Mouse (Mus musculus) MEL (cell line): ENCODE measurements around the gene Gm17606. TPM values are rescaled to one million over a fixed set of nuclear protein-coding genes. Genes with fewer than 3 reads are reported as not detected.

Source experiments
- DNase-seq: peaks from one replicate; pipeline ENCODE4 v3.0.0; 2011; ENCODE audit warnings: low read depth, low spot score
- H3K27ac ChIP-seq: 2 replicates; pipeline ENCODE4 v1.5.1; 2012; ENCODE audit warnings: low read depth, mild to moderate bottlenecking, control low read depth, low read length, moderate library complexity; ENCODE audit not compliant: control insufficient read depth
- H3K27me3 ChIP-seq, 2 experiments: fragments of 150-350 bp in 1 of 2; sonication (generic) in 1 of 2; 2 replicates each; pipeline ENCODE4 v1.6.1; 2012; ENCODE audit warnings: low read length in 2 of 2, mild to moderate bottlenecking in 2 of 2, improper control_type of control experiment in 1 of 2, moderate library complexity in 1 of 2; ENCODE audit not compliant: insufficient read depth in 2 of 2, control insufficient read depth in 1 of 2
- H3K36me3 ChIP-seq, 2 experiments: 2 replicates each; pipeline ENCODE4 v1.6.1; 2012 to 2014; ENCODE audit warnings: low read length in 2 of 2, improper control_type of control experiment in 1 of 2, inconsistent platforms in 1 of 2, mild to moderate bottlenecking in 1 of 2; ENCODE audit not compliant: insufficient read depth in 2 of 2, control insufficient read depth in 1 of 2
- H3K4me1 ChIP-seq, 2 experiments: fragments of 150-350 bp in 1 of 2; sonication (generic) in 1 of 2; 2 replicates each; pipeline ENCODE4 v1.6.1; 2012; ENCODE audit warnings: low read length in 2 of 2, improper control_type of control experiment in 1 of 2, mild to moderate bottlenecking in 1 of 2; ENCODE audit not compliant: insufficient read depth in 2 of 2, control insufficient read depth in 1 of 2
- H3K4me3 ChIP-seq, 2 experiments: fragments of 150-350 bp in 1 of 2; sonication (generic) in 1 of 2; 2 replicates each; pipeline ENCODE4 v1.5.1; 2012; ENCODE audit warnings: low read depth in 2 of 2, low read length in 2 of 2, mild to moderate bottlenecking in 2 of 2, moderate library complexity in 2 of 2, control low read depth in 1 of 2, improper control_type of control experiment in 1 of 2; ENCODE audit not compliant: control insufficient read depth in 1 of 2, insufficient read depth in 1 of 2
- H3K79me2 ChIP-seq: 2 replicates; pipeline ENCODE4 v1.6.1; 2012; ENCODE audit warnings: mild to moderate bottlenecking, low read length, moderate library complexity; ENCODE audit not compliant: control insufficient read depth, poor library complexity, insufficient read depth
- H3K9ac ChIP-seq: 2 replicates; pipeline ENCODE4 v1.6.1; 2012; ENCODE audit warnings: low read depth, mild to moderate bottlenecking, control low read depth, low read length, moderate library complexity; ENCODE audit not compliant: control insufficient read depth, poor library complexity, severe bottlenecking
- H3K9me3 ChIP-seq: fragments of 150-350 bp; sonication (generic); replicated peaks from 2 replicates; pipeline ENCODE4 v1.6.1; 2012; ENCODE audit warnings: mild to moderate bottlenecking, low read length, improper control_type of control experiment, moderate library complexity; ENCODE audit not compliant: insufficient read depth
- CHD2 ChIP-seq: IDR thresholded peaks from 2 replicates; pipeline ENCODE4 v1.6.1; 2011; ENCODE audit warnings: low read length, improper control_type of control experiment
- CTCF ChIP-seq, 3 experiments: IDR thresholded peaks in 2 of 3; conservative IDR thresholded peaks in 1 of 3; 2 replicates each; pipeline ENCODE4 v1.5.1; 2011 to 2012; ENCODE audit warnings: low read length in 3 of 3, low read depth in 2 of 3, mild to moderate bottlenecking in 2 of 3, improper control_type of control experiment in 1 of 3, inconsistent platforms in 1 of 3, mixed read lengths in 1 of 3, moderate library complexity in 1 of 3; ENCODE audit not compliant: control insufficient read depth in 1 of 3, insufficient read depth in 1 of 3, poor library complexity in 1 of 3, severe bottlenecking in 1 of 3
- ETS1 ChIP-seq: IDR thresholded peaks from 2 replicates; pipeline ENCODE4 v1.6.1; 2012; ENCODE audit warnings: low read depth, mild to moderate bottlenecking, inconsistent platforms, low read length, improper control_type of control experiment, moderate library complexity
- GATA1 ChIP-seq: IDR thresholded peaks from 2 replicates; pipeline ENCODE4 v1.6.1; 2011; ENCODE audit warnings: low read depth, low read length, improper control_type of control experiment
- KAT2A ChIP-seq: conservative IDR thresholded peaks from 2 replicates; pipeline ENCODE4 v1.6.1; 2012; ENCODE audit warnings: low read depth, low read length, improper control_type of control experiment, inconsistent platforms
- MEF2A ChIP-seq: IDR thresholded peaks from 2 replicates; pipeline ENCODE4 v1.6.1; 2014; ENCODE audit warnings: low read depth, mild to moderate bottlenecking, inconsistent platforms, low read length, improper control_type of control experiment; ENCODE audit not compliant: poor library complexity, insufficient replicate concordance, severe bottlenecking; ENCODE audit errors: extremely low read depth
- MXI1 ChIP-seq: IDR thresholded peaks from 2 replicates; pipeline ENCODE4 v1.6.1; 2011; ENCODE audit warnings: mild to moderate bottlenecking, low read depth, low read length, improper control_type of control experiment
- NELFE ChIP-seq: IDR thresholded peaks from 2 replicates; pipeline ENCODE4 v1.6.1; 2011; ENCODE audit warnings: low read depth, low read length, improper control_type of control experiment
- POLR2A ChIP-seq, 2 experiments: IDR thresholded peaks; 2 replicates each; pipeline ENCODE4 v1.6.1; 2011 to 2012; ENCODE audit warnings: low read length in 2 of 2, mild to moderate bottlenecking in 2 of 2, control low read depth in 1 of 2, improper control_type of control experiment in 1 of 2, low read depth in 1 of 2, moderate library complexity in 1 of 2; ENCODE audit not compliant: control insufficient read depth in 1 of 2, insufficient read depth in 1 of 2, poor library complexity in 1 of 2
- RCOR1 ChIP-seq: IDR thresholded peaks from 2 replicates; pipeline ENCODE4 v1.6.1; 2012; ENCODE audit warnings: low read depth, mild to moderate bottlenecking, inconsistent platforms, low read length, improper control_type of control experiment
- SMC3 ChIP-seq: IDR thresholded peaks from 2 replicates; pipeline ENCODE4 v1.6.1; 2011; ENCODE audit warnings: low read depth, low read length, improper control_type of control experiment
- TAL1 ChIP-seq: IDR thresholded peaks from 2 replicates; pipeline ENCODE4 v1.6.1; 2012; ENCODE audit warnings: mild to moderate bottlenecking, inconsistent platforms, low read length, moderate library complexity, mixed read lengths
- USF1 ChIP-seq: IDR thresholded peaks from 2 replicates; pipeline ENCODE4 v1.6.1; 2014; ENCODE audit warnings: low read depth, mild to moderate bottlenecking, inconsistent platforms, low read length, improper control_type of control experiment, moderate library complexity
- USF2 ChIP-seq, 2 experiments: IDR thresholded peaks; 2 replicates each; pipeline ENCODE4 v1.6.1; 2011 to 2012; ENCODE audit warnings: improper control_type of control experiment in 2 of 2, low read length in 2 of 2, borderline replicate concordance in 1 of 2, inconsistent platforms in 1 of 2, low read depth in 1 of 2, mild to moderate bottlenecking in 1 of 2; ENCODE audit not compliant: insufficient read depth in 1 of 2
- polyA plus RNA-seq, 2 experiments: library from polyadenylated mRNA; stranded (reverse) in 1 of 2; unstranded in 1 of 2; fragments of >175 nt in 1 of 2; fragments of >200 nt in 1 of 2; gene quantifications; 2 replicates each; pipeline versions ENCODE4 v1.2.1 to v1.2.4; 2012; ENCODE audit warnings: low replicate concordance in 2 of 2, low read depth in 1 of 2; ENCODE audit not compliant: insufficient read length in 2 of 2, insufficient read depth in 1 of 2, missing spikeins in 1 of 2
- total RNA-seq: library from RNA; depleted of rRNA; stranded (reverse); fragments of 300-350 nt; gene quantifications from 2 replicates; pipeline ENCODE4 v1.2.3, GENCODE M21; 2012

Gm17606 gene
- total and polyA plus RNA-seq, 3 experiments, result 0.99 TPM; not detected in 2

DNA sequence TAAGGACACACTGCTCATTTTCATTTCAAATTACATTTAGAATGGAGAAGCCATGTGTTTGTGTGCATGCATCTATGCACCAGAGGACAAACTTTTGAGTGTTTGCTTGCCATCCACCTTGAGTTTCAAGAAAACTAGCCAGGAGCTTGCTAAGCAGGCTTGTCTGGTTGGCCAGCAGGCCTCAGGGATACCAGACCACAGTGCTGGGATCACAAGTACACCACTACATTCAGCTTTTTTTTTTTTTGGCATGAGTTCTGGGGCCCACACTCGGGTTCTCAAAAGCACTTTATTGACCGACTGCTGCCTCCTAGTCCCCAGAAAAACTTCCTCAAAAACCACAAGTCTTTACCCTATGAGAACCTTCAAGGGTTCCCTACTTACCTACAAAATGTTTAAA lies 33.6 kb downstream of the Gm17606 start:
- Histone ChIP-seq H3K27ac (no peak overlapping the region), H3K79me2 (no peaks in the 10 kb centered on the region), H3K9me3 (no peaks in the 10 kb centered on the region), H3K36me3 (peaks cover 0 to 21% of the 10 kb centered on the region in 2 experiments; a peak in 2 of 4 replicates), H3K4me3 (no peak overlapping the region), H3K4me1 (no peaks in the 10 kb centered on the region), H3K9ac (no peak overlapping the region), H3K27me3 (no peaks in the 10 kb centered on the region)
- no peak for TF ChIP-seq TAL1
- no peak for TF ChIP-seq MEF2A
- no peak for TF ChIP-seq CTCF (IDR thresholded peaks at IDR 0.05 in 2 of 3, conservative IDR thresholded peaks at IDR 0.05 in 1 of 3; ENCODE audit: control insufficient read depth in 1 of 3, insufficient read depth in 1 of 3, low read depth in 2 of 3, low read length in 3 of 3, poor library complexity in 1 of 3, severe bottlenecking in 1 of 3)
- no peak for TF ChIP-seq ETS1
- TF ChIP-seq POLR2A (IDR thresholded peaks at IDR 0.05; ENCODE audit: control insufficient read depth in 1 of 2, insufficient read depth in 1 of 2, low read depth in 1 of 2, low read length in 2 of 2, poor library complexity in 1 of 2), result no peak
- no peak for TF ChIP-seq SMC3
- no peak for TF ChIP-seq RCOR1
- no peak for TF ChIP-seq NELFE
- no peak for TF ChIP-seq GATA1
- no peak for TF ChIP-seq MXI1
- DNase-seq, result no peak

DNA sequence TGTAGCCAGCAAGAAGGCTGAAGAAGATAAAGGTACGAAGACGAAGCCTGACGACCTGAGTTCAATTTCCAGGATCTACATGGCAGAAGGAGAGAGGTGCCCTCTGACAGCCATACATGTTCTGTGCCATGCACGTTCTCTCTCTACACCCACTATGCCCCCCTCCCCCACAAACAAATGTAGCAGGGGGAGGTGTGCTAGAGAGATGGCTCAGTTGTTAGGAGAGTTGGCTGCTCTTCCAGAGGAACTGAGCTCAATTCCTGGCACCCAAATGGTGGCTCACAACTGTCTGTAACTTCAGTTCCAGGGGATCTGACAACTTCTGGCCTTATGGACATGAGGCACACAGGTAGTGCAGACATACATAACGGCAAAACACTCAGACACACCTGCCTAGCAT lies 35.5 kb downstream of the Gm17606 start:
- no peak overlapping the region for H3K9ac ChIP-seq
- H3K4me1 ChIP-seq, result no peaks in the 10 kb centered on the region
- H3K27ac ChIP-seq, result no peak overlapping the region
- no peaks in the 10 kb centered on the region for H3K9me3 ChIP-seq
- H3K79me2 ChIP-seq, result 0 out of 2 replicates have a peak, but pooled peaks cover 1% of the 10 kb centered on the region
- no peak for DNase-seq
- H3K36me3 ChIP-seq, result peaks cover 0 to 23% of the 10 kb centered on the region in 2 experiments; a peak in 2 of 4 replicates
- TF ChIP-seq USF1 (no peak), CHD2 (no peak), CTCF (IDR thresholded peaks at IDR 0.05 in 2 of 3, conservative IDR thresholded peaks at IDR 0.05 in 1 of 3; ENCODE audit: control insufficient read depth in 1 of 3, insufficient read depth in 1 of 3, low read depth in 2 of 3, low read length in 3 of 3, poor library complexity in 1 of 3, severe bottlenecking in 1 of 3) (no peak), USF2 (IDR thresholded peaks at IDR 0.05; ENCODE audit: borderline replicate concordance in 1 of 2, insufficient read depth in 1 of 2, low read depth in 1 of 2, low read length in 2 of 2) (no peak), MXI1 (no peak), KAT2A (no peak)
- no peak overlapping the region for H3K4me3 ChIP-seq
- no peaks in the 10 kb centered on the region for H3K27me3 ChIP-seq
